Mouse (Mus musculus) layer of hippocampus, adult 11-12 months (tissue): ENCODE results near the gene Prrg3.
"Not testable (repeated sequence)": the region's sequence is repeated elsewhere in the genome, so short reads cannot be mapped to it uniquely, and the experiment has no call there.

Experiments used
- DNase-seq: peaks from one replicate; pipeline ENCODE4 v3.0.0; 2022; ENCODE audit warnings: low spot score

The Prrg3 gene

GRCm38 (mm10) chrX:71962073-71963051 lies at the start of gene Prrg3:
Prrg3 (plus strand) TSS chrX:71962624.
- DNase-seq = no peak

- peak; percentile 53 for DNase-seq
Observed at GRCm38 (mm10) chrX:71946631-71947030, 15.8 kb upstream of the Prrg3 start.

GRCm38 (mm10) chrX:71958366-71958765 lies 4.1 kb upstream of the Prrg3 start:
- DNase-seq = no peak

GRCm38 (mm10) chrX:71963275-71963912 lies 970 bp downstream of the Prrg3 start:
- DNase-seq = no peak

- no peak for DNase-seq
Observed at GRCm38 (mm10) chrX:71968216-71968615, 5.8 kb downstream of the Prrg3 start.

GRCm38 (mm10) chrX:71968816-71969215 lies 6.4 kb downstream of the Prrg3 start:
- DNase-seq = no peak

GRCm38 (mm10) chrX:71971325-71971724 lies 8.9 kb downstream of the Prrg3 start:
- no peak for DNase-seq

GRCm38 (mm10) chrX:71972686-71973085 lies 10.3 kb downstream of the Prrg3 start, which contains the start of gene Fate1:
Fate1 (plus strand) TSS chrX:71972986.
- no peak for DNase-seq

GRCm38 (mm10) chrX:71977681-71978080 lies 15.3 kb downstream of the Prrg3 start:
- DNase-seq = not testable (repeated sequence)

GRCm38 (mm10) chrX:71980443-71980842 lies 18.0 kb downstream of the Prrg3 start:
- DNase-seq = no peak

- DNase-seq = no peak
Observed at GRCm38 (mm10) chrX:71981322-71981721, 18.9 kb downstream of the Prrg3 start.

GRCm38 (mm10) chrX:71983205-71983604 lies 20.8 kb downstream of the Prrg3 start:
- no peak for DNase-seq

GRCm38 (mm10) chrX:71983775-71984174 lies 21.4 kb downstream of the Prrg3 start:
- DNase-seq = no peak

GRCm38 (mm10) chrX:71991549-71991948 lies 29.1 kb downstream of the Prrg3 start, which contains the start of gene Cnga2:
Cnga2 (plus strand) TSS chrX:71991849.
- no peak for DNase-seq

GRCm38 (mm10) chrX:71995972-71996371 lies 33.5 kb downstream of the Prrg3 start:
- no peak for DNase-seq

- no peak for DNase-seq
Observed at GRCm38 (mm10) chrX:72009930-72010329, 47.5 kb downstream of the Prrg3 start.

GRCm38 (mm10) chrX:72012236-72012635 lies 49.8 kb downstream of the Prrg3 start:
- peak; percentile 46 for DNase-seq

GRCm38 (mm10) chrX:72012804-72013203 lies 50.4 kb downstream of the Prrg3 start:
- peak; percentile 53 for DNase-seq

GRCm38 (mm10) chrX:72022241-72022640 lies 59.8 kb downstream of the Prrg3 start:
- no peak for DNase-seq
